9 mouse cellular contexts compared by ENCODE assay signal in genomic region chr6:144782866-144783265, GRCm38 (mm10). TPM values are rescaled to one million over a fixed set of nuclear protein-coding genes. Genes with fewer than 3 reads are reported as not detected.
A peak's percentile ranks its signal among the peaks of the same experiment; 100 is the strongest.
DNase-seq lines count a peak whose midpoint lies in the region; ATAC-seq and TF ChIP-seq lines count a peak whose summit lies in the region.
"Had no signal": no experiment of that assay in that cellular context is flagged by ENCODE, and none has a peak within 500 bp of the region (broad histone marks: within the 10 kb centered on the region; RNA-seq: fewer than 3 reads in every experiment).

No protein-coding gene starts in this region.

- peak; percentile 12 for DNase-seq in adrenal gland, postnatal 25 days
- DNase-seq in adrenal gland, adult (ENCODE audit: inconsistent age in 2 of 2, low spot score in 1 of 2) = no peak
- DNase-seq in lung, adult 18-20 months = no peak
- peak; percentile 18 for DNase-seq in layer of hippocampus, adult 9-11 months
- no peak for DNase-seq in midbrain, postnatal 0 days (ENCODE audit: low spot score)
- no peak for DNase-seq in urinary bladder, adult 2 months (ENCODE audit: low spot score)
- no peak for DNase-seq in yolk sac, embryonic 10.5 days (ENCODE audit: low spot score)

- no peak overlapping the region for H3K27ac ChIP-seq in lung, embryonic 16.5 days (ENCODE audit: low read length)
- no peak overlapping the region for H3K27ac ChIP-seq in midbrain, postnatal 0 days (ENCODE audit: low read depth, low read length)

- H3K9me3 ChIP-seq in lung, embryonic 16.5 days (ENCODE audit: control insufficient read depth, low read length) = no peaks in the 10 kb centered on the region
- no peaks in the 10 kb centered on the region for H3K9me3 ChIP-seq in midbrain, postnatal 0 days (ENCODE audit: low read length)

- no peaks in the 10 kb centered on the region for H3K27me3 ChIP-seq in lung, embryonic 16.5 days (ENCODE audit: control insufficient read depth, insufficient read depth, low read depth, low read length)
- no peaks in the 10 kb centered on the region for H3K27me3 ChIP-seq in midbrain, postnatal 0 days (ENCODE audit: insufficient read depth, low read length)

- no peak for ATAC-seq in lung, embryonic 16.5 days (ENCODE audit: low read depth)
- ATAC-seq in midbrain, postnatal 0 days (ENCODE audit: low FRiP score) = 0 out of 2 replicates have a peak, but pooled peaks have one; percentile 2

- H3K9ac ChIP-seq in lung, embryonic 16.5 days (ENCODE audit: low read length) = peak overlapping the region; percentile 87
- peak overlapping the region; percentile 67 for H3K9ac ChIP-seq in midbrain, postnatal 0 days (replicated peaks; ENCODE audit: low read length, poor library complexity, severe bottlenecking)

- H3K4me1 ChIP-seq in lung, embryonic 16.5 days (replicated peaks; ENCODE audit: control insufficient read depth, insufficient read depth, low read length) = peaks cover 12% of the 10 kb centered on the region
- peaks cover 6% of the 10 kb centered on the region; the same call in 1 of the 2 replicates for H3K4me1 ChIP-seq in midbrain, postnatal 0 days (ENCODE audit: insufficient read depth, low read length)

- TF ChIP-seq CTCF in midbrain, postnatal 0 days (IDR thresholded peaks at IDR 0.05) = no peak

- H3K4me3 ChIP-seq in lung, embryonic 16.5 days (ENCODE audit: low read length) = peak overlapping the region; percentile 90
- peak overlapping the region; percentile 74 for H3K4me3 ChIP-seq in midbrain, postnatal 0 days (ENCODE audit: low read depth, low read length)

- WGBS in lung, embryonic 16.5 days = 11% methylated on average over 12 of the region's 12 CpGs
- 9% methylated on average over 12 of the region's 12 CpGs for whole genome bisulfite sequencing in midbrain, postnatal 0 days

- H3K4me2 ChIP-seq in lung, embryonic 16.5 days (ENCODE audit: low read depth, low read length) = peak overlapping the region; percentile 95
- peak overlapping the region; percentile 99 for H3K4me2 ChIP-seq in midbrain, postnatal 0 days (ENCODE audit: low read depth, low read length, poor library complexity, severe bottlenecking)

- no peaks in the 10 kb centered on the region for H3K36me3 ChIP-seq in lung, embryonic 16.5 days (ENCODE audit: control insufficient read depth, insufficient read depth, low read length)
- no peaks in the 10 kb centered on the region for H3K36me3 ChIP-seq in midbrain, postnatal 0 days (ENCODE audit: insufficient read depth, low read length)

RNA-seq across cellular contexts. Expression of gene Sox5, which starts 1.1 kb away (rescaled TPM):
- 10.8 and 14.7 TPM in 2 replicates for total RNA-seq in adrenal gland, postnatal 25 days (2021)
- polyA plus RNA-seq in lung, embryonic 16.5 days (2015; fragmentation: Nextera tagmentation; extraction: Ambion mirVana) = 22.9 and 23.6 TPM in 2 replicates
- 11.3 and 17.7 TPM in 2 replicates for total RNA-seq in midbrain, postnatal 0 days (2014; rRNA removed)
- polyA plus RNA-seq in midbrain, postnatal 0 days (2015; fragmentation: Nextera tagmentation; extraction: Ambion mirVana) = 25.0 and 25.3 TPM in 2 replicates
- 7.3 and 10.0 TPM in 2 replicates for polyA plus RNA-seq in urinary bladder, adult 2 months (2012; rRNA removed)
- polyA plus RNA-seq: erythroblast, embryonic 14.5 days had no signal

Comparison
In these comparisons a context has a peak if more than half of its experiments do, and no peak if none do; other contexts are left out.
1. DNase-seq: peak in adrenal gland, postnatal 25 days (single experiment) and layer of hippocampus, adult 9-11 months (single experiment); none in adrenal gland, adult (0 of 2), lung, adult 18-20 months (0 of 2), midbrain, postnatal 0 days (single experiment), urinary bladder, adult 2 months (single experiment) and yolk sac, embryonic 10.5 days (single experiment).